Mouse (Mus musculus) intestine, embryonic 14.5 days (tissue): ENCODE measurements around the gene Fam240b. TPM values are rescaled to one million over a fixed set of nuclear protein-coding genes. Genes with fewer than 3 reads are reported as not detected.

Source experiments
- ATAC-seq: fragments of 200-750 bp; cut with Nextera tagmentation; replicated peaks from 2 replicates; pipeline ENCODE4 v1.8.0; 2017; ENCODE audit warnings: low read depth, moderate number of reproducible peaks, moderate TSS enrichment, moderate library complexity; ENCODE audit not compliant: low FRiP score, low TSS enrichment
- DNase-seq: peaks from one replicate; pipeline ENCODE4 v3.0.0-alpha.2; 2018; ENCODE audit warnings: low spot score
- H3K27ac ChIP-seq: fragments of 300-500 bp; sonication (generic); 2 replicates; pipeline ENCODE4 v1.5.1; 2014; ENCODE audit warnings: low read depth, mild to moderate bottlenecking, control low read depth
- H3K27me3 ChIP-seq: fragments of 300-500 bp; sonication (generic); replicated peaks from 2 replicates; pipeline ENCODE4 v1.6.1; 2014; ENCODE audit warnings: low read length, control low read depth; ENCODE audit not compliant: control insufficient read depth, insufficient read depth
- H3K36me3 ChIP-seq: fragments of 300-500 bp; sonication (generic); 2 replicates; pipeline ENCODE4 v1.6.1; 2014; ENCODE audit warnings: low read length, control low read depth; ENCODE audit not compliant: control insufficient read depth, insufficient read depth
- H3K4me1 ChIP-seq: fragments of 300-500 bp; sonication (generic); replicated peaks from 2 replicates; pipeline ENCODE4 v1.6.1; 2014; ENCODE audit warnings: low read length, control low read depth, mixed read lengths; ENCODE audit not compliant: control insufficient read depth, insufficient read depth
- H3K4me2 ChIP-seq: fragments of 300-500 bp; sonication (generic); 2 replicates; pipeline ENCODE4 v1.6.1; 2014; ENCODE audit warnings: low read length
- H3K4me3 ChIP-seq: fragments of 300-500 bp; sonication (generic); 2 replicates; pipeline ENCODE4 v1.5.1; 2014; ENCODE audit warnings: low read depth, low read length, control low read depth, mixed read lengths
- H3K9ac ChIP-seq: fragments of 300-500 bp; sonication (generic); 2 replicates; pipeline ENCODE4 v1.6.1; 2014; ENCODE audit warnings: mild to moderate bottlenecking, low read length
- H3K9me3 ChIP-seq: fragments of 300-500 bp; sonication (generic); 2 replicates; pipeline ENCODE4 v1.6.1; 2016; ENCODE audit warnings: low read length, control low read depth; ENCODE audit not compliant: control insufficient read depth
- WGBS: fragments of 180-500 bp; shearing (Covaris S2); extraction: QIAGEN DNeasy Blood & Tissue Kit; methylation state at CpG from one replicate; pipeline ENCODE4 v1.1.7; 2014; 5-methylcytosine and 5-hydroxymethylcytosine counted together
- polyA plus RNA-seq: library from polyadenylated mRNA; unstranded; fragments of >200 nt; fragmentation: Nextera tagmentation; extraction: Ambion mirVana; gene quantifications from 2 replicates; pipeline ENCODE4 v1.2.1, GENCODE M21; 2014

Fam240b gene
- polyA plus RNA-seq, 1 experiment from 2014 or later, result not detected

DNA sequence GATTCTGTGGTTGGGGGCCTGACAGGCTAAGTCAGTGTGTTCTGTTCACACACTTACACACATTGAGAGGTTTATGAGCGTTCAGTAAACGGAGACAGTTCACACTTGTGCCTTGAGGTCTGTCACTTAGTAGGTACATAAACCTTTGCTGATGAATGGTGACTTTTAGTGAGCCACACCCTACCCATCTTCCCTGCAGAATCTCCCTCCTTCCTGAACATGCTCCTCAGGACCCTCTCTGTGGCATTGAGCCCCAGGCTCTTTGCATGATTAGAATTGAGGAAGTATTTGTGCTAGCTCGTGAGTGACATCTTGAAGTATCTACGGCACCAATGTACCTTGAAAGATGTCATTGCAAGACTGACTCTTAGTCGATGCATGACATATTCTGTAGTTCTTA, 48.9 kb downstream of the Fam240b start:
- H3K9me3 ChIP-seq, result no peaks in the 10 kb centered on the region
- H3K36me3 ChIP-seq, result no peaks in the 10 kb centered on the region
- no peak overlapping the region for H3K4me2 ChIP-seq
- H3K27me3 ChIP-seq, result no peaks in the 10 kb centered on the region
- H3K27ac ChIP-seq, result no peak overlapping the region
- H3K4me1 ChIP-seq, result no peaks in the 10 kb centered on the region
- H3K4me3 ChIP-seq, result no peak overlapping the region
- 85% methylated on average over 5 of the region's 5 CpGs for WGBS
- DNase-seq (no peak), ATAC-seq (no peak)
- no peak overlapping the region for H3K9ac ChIP-seq

DNA sequence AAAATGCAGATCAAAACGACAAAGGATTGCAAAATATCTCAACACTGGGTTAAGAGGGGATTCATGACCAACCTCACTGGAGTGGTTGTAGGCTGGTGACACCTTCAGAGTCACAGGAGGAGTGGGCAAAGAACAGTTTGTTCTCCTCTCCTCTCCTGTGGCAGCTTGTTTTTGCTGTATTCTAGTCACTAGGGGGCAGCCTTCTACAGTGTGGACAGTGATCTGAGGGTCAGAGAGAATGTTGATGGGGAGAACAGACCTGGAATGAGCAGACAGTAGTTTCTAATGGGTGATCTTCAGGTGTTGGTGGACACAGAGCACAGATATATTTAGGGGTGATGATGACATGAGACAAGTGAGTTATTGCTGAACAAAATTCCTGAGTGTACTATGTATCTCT, 49.6 kb downstream of the Fam240b start:
- Histone ChIP-seq H3K4me3 (no peak overlapping the region), H3K27me3 (no peaks in the 10 kb centered on the region), H3K4me1 (no peaks in the 10 kb centered on the region), H3K9ac (no peak overlapping the region), H3K27ac (no peak overlapping the region), H3K9me3 (no peaks in the 10 kb centered on the region), H3K36me3 (no peaks in the 10 kb centered on the region), H3K4me2 (no peak overlapping the region)
- ATAC-seq (no peak), DNase-seq (no peak)
- WGBS, result 4% methylated on average over 1 of the region's 1 CpGs

DNA sequence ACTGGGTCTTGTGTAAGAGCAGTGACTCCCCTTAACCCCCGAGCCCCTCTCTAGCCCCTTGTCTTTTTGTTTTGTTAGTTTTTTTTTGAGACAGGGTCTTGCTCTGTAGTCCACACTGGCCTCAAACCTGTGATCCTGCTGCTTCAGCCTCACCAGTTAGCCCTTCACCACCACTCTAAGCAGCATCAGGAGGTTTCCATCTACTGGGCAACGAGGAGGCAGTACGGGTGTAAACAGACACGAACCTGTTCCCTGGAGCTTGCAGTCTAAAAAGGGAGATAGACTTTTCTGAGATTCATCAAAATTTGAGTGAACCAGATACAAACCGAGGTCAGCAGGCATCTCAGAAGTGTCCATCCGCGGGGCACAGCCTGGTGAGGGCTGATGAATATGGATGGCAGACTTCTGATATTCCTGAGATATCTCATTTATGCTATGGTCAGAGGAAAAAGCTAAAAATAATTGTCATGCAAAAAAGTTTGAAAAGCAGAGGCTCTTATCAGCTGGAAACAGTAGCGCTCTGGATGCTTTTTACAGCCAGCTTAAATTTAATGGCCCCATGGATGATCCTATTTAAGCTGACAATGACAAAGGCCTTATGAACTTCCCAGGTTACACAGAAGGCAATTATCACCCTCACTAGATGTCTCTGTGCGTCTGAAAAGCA, 52.2 kb downstream of the Fam240b start:
- H3K4me2 ChIP-seq, result no peak overlapping the region
- no peak for ATAC-seq
- 70% methylated on average over 9 of the region's 9 CpGs for WGBS
- H3K36me3 ChIP-seq, result no peaks in the 10 kb centered on the region
- no peak overlapping the region for H3K27ac ChIP-seq
- no peaks in the 10 kb centered on the region for H3K9me3 ChIP-seq
- no peak for DNase-seq
- H3K4me1 ChIP-seq, result no peaks in the 10 kb centered on the region
- no peaks in the 10 kb centered on the region for H3K27me3 ChIP-seq
- H3K9ac ChIP-seq, result no peak overlapping the region
- H3K4me3 ChIP-seq, result no peak overlapping the region

DNA sequence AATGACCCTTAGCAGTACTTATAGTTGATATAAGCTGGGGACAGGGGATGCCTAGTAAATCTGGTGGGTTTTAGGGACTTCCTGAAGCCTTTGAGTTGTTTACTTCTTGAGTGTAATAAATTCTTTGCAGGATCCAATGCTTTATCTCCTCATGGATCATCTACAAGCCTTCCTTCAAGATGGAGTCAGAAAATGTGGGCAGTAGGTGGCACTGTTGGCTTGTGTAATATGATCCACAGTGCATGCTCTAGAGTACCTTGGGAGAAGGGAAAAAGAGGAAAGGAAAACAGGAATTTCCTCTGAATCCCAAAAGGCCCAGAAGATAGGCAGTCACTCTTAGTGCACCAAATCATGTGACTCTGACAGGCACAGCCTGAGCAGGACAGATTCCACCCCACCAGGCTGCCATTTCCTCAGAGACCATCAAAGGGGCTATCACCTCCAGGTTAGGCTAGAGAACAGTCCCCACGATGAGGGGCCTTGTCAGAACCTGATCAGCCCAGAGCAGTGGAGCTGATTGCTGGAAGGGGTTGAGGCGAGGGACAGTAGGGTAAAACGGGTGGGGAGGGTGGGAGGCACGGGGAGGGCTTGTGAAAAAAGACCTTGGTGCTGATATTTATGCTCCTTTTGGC, 54.2 kb downstream of the Fam240b start:
- Histone ChIP-seq H3K4me3 (no peak overlapping the region), H3K4me2 (no peak overlapping the region), H3K27me3 (no peaks in the 10 kb centered on the region), H3K36me3 (no peaks in the 10 kb centered on the region), H3K9ac (no peak overlapping the region), H3K9me3 (no peaks in the 10 kb centered on the region), H3K27ac (no peak overlapping the region), H3K4me1 (no peaks in the 10 kb centered on the region)
- WGBS, result 64% methylated on average over 4 of the region's 4 CpGs
- peak; percentile 73 for DNase-seq
- ATAC-seq, result 0 out of 2 replicates have a peak, but pooled peaks have one; percentile 37

DNA sequence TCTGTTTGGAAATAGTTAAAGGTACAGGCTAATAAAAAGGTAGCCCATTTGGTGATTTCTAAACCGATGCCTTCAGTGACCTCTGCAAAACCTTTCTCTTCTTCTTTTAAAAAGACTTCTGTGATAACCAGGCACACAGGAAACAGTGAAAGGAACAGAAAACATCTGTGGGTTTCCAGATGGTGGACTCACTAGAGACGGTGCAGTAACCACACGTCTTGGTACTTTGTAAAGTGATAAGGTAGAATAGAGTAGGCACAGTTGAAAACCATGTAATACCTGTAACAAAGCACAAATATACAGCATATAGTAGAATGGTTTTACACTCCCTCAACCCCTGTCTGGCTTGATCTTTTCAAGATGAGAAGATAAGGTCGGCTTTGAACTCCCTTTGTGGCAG, 57.0 kb downstream of the Fam240b start:
- Histone ChIP-seq H3K9ac (no peak overlapping the region), H3K27me3 (no peaks in the 10 kb centered on the region), H3K27ac (no peak overlapping the region), H3K4me1 (no peaks in the 10 kb centered on the region), H3K9me3 (no peaks in the 10 kb centered on the region), H3K4me3 (no peak overlapping the region), H3K4me2 (no peak overlapping the region), H3K36me3 (no peaks in the 10 kb centered on the region)
- DNase-seq (no peak), ATAC-seq (no peak)
- 71% methylated on average over 4 of the region's 4 CpGs for WGBS

DNA sequence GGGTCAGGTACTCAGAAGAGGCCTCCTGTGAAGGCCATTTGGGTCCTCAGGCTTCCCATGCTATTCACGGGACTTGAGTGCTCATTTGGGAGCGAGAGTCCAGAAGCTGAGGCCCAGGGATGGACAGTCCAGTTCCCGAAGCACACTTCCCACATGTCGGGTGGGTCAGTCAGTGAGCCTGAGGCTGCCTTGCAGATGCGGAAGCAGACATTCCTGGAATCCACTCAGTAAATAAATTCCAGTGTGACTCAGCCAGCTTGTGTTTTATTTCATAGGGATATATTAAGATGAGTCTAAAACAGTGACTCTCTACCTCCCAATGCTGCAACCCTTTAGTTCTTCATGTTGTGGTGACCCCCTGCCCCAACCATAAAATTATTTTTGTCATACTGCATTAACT, 58.1 kb downstream of the Fam240b start:
- Histone ChIP-seq H3K4me1 (no peaks in the 10 kb centered on the region), H3K9me3 (no peaks in the 10 kb centered on the region), H3K4me3 (no peak overlapping the region), H3K27me3 (no peaks in the 10 kb centered on the region), H3K27ac (no peak overlapping the region), H3K36me3 (no peaks in the 10 kb centered on the region), H3K9ac (no peak overlapping the region), H3K4me2 (no peak overlapping the region)
- ATAC-seq (no peak), DNase-seq (no peak)
- WGBS, result 52% methylated on average over 5 of the region's 5 CpGs

DNA sequence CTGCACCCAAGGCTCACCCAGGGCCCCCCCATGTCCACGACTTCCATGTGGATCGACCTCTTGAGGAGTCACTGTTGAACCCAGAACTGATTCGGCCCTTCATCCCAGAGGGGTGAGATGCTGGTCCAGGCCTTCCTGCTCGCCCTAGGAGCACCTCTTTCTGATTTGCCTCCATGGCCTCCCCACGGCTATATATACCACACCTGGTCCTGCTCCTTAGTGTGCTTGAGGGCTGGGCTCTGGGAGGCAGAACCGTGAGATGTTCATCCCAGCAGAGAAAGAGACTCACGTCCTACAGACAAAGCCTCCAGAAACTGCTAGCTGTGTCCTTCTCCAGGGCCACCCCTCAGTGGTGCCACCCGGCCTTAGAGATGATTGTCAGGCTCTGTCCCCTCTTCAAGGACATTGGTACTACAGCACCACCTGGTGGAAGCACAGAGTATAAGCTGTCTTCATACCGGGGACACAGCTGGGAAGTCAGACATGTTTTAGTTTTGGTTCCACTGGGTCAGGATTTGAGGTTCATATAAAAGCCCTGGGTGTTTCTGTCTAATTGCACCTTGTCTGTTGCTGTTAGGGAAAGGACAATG, 58.6 kb downstream of the Fam240b start:
- no peak overlapping the region for H3K9ac ChIP-seq
- no peaks in the 10 kb centered on the region for H3K36me3 ChIP-seq
- H3K4me2 ChIP-seq, result no peak overlapping the region
- no peaks in the 10 kb centered on the region for H3K27me3 ChIP-seq
- no peak overlapping the region for H3K4me3 ChIP-seq
- H3K9me3 ChIP-seq, result no peaks in the 10 kb centered on the region
- ATAC-seq (0 out of 2 replicates have a peak, but pooled peaks have one; percentile 44), DNase-seq (peak; percentile 77)
- no peaks in the 10 kb centered on the region for H3K4me1 ChIP-seq
- no peak overlapping the region for H3K27ac ChIP-seq
- WGBS, result 53% methylated on average over 9 of the region's 9 CpGs

DNA sequence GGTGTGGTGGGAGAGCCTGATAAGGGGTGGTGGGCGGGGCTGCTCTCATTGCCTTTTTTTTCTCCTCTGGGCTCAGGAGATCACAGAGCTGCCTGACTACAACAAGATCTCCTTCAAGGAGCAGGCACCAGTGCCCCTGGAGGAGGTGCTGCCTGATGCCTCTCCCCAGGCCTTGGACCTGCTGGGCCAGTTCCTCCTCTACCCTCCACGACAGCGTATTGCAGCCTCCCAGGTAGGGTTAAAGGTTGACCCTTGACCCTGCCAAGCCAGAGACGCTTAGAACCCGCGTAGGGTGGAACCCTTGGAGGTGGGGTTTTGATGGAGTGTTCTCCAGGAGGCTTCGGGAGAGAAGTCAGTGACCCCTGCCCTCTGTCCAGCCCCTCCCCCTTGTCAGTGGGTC, 59.8 kb downstream of the Fam240b start:
- no peak overlapping the region for H3K4me2 ChIP-seq
- ATAC-seq (peak; percentile 49), DNase-seq (no peak)
- H3K4me3 ChIP-seq, result no peak overlapping the region
- no peaks in the 10 kb centered on the region for H3K36me3 ChIP-seq
- no peaks in the 10 kb centered on the region for H3K27me3 ChIP-seq
- WGBS, result 44% methylated on average over 7 of the region's 7 CpGs
- no peak overlapping the region for H3K9ac ChIP-seq
- peaks cover 5% of the 10 kb centered on the region; the same call in 1 of the 2 replicates for H3K4me1 ChIP-seq
- H3K27ac ChIP-seq, result no peak overlapping the region
- H3K9me3 ChIP-seq, result no peaks in the 10 kb centered on the region
